Mouse (Mus musculus) stomach, postnatal 0 days (tissue): Measurements from ENCODE around the gene Uaca. TPM values are rescaled to one million over a fixed set of nuclear protein-coding genes. Genes with fewer than 3 reads are reported as not detected.
"Not testable (repeated sequence)": the region's sequence is repeated elsewhere in the genome, so short reads cannot be mapped to it uniquely, and the experiment has no call there.

ENCODE experiments used
- ATAC-seq: fragments of 200-750 bp; cut with Nextera tagmentation; 2 replicates; pipeline ENCODE4 v1.8.0; 2017; ENCODE audit not compliant: low FRiP score, low TSS enrichment
- DNase-seq: peaks from one replicate; pipeline ENCODE4 v3.0.0-alpha.2; 2016; ENCODE audit warnings: low spot score
- H3K27ac ChIP-seq: fragments of 300-500 bp; sonication (generic); replicated peaks from 2 replicates; pipeline ENCODE4 v1.5.1; 2014; ENCODE audit warnings: mild to moderate bottlenecking, control low read depth
- H3K27me3 ChIP-seq: fragments of 300-500 bp; sonication (generic); 2 replicates; pipeline ENCODE4 v1.6.1; 2014; ENCODE audit warnings: low read length; ENCODE audit not compliant: control insufficient read depth, insufficient read depth
- H3K36me3 ChIP-seq: fragments of 300-500 bp; sonication (generic); 2 replicates; pipeline ENCODE4 v1.6.1; 2014; ENCODE audit warnings: low read length, mixed read lengths; ENCODE audit not compliant: control insufficient read depth, insufficient read depth
- H3K4me1 ChIP-seq: fragments of 300-500 bp; sonication (generic); replicated peaks from 2 replicates; pipeline ENCODE4 v1.6.1; 2014; ENCODE audit warnings: antibody characterized with exemption; ENCODE audit not compliant: control insufficient read depth, insufficient read depth
- H3K4me2 ChIP-seq: fragments of 300-500 bp; sonication (generic); replicated peaks from 2 replicates; pipeline ENCODE4 v1.6.1; 2014; ENCODE audit warnings: low read depth, mild to moderate bottlenecking, control low read depth, moderate library complexity
- H3K4me3 ChIP-seq: fragments of 300-500 bp; sonication (generic); 2 replicates; pipeline ENCODE4 v1.5.1; 2014; ENCODE audit warnings: low read depth, low read length, control low read depth
- H3K9ac ChIP-seq: fragments of 300-500 bp; sonication (generic); 2 replicates; pipeline ENCODE4 v1.6.1; 2014; ENCODE audit warnings: mild to moderate bottlenecking, low read length, control low read depth, mixed read lengths
- H3K9me3 ChIP-seq: fragments of 300-500 bp; sonication (generic); 2 replicates; pipeline ENCODE4 v1.6.1; 2016; ENCODE audit warnings: low read length; ENCODE audit not compliant: control insufficient read depth
- CTCF ChIP-seq: IDR thresholded peaks from 2 replicates; pipeline ENCODE4 v1.5.1; 2016; ENCODE audit warnings: antibody characterized with exemption, low read depth, mild to moderate bottlenecking, moderate library complexity
- EP300 ChIP-seq: optimal IDR thresholded peaks from 2 replicates; pipeline ENCODE3; 2016; ENCODE audit warnings: antibody characterized with exemption
- WGBS: fragments of 180-500 bp; shearing (Covaris S2); extraction: QIAGEN DNeasy Blood & Tissue Kit; methylation state at CpG from one replicate; pipeline ENCODE4 v1.1.7; 2014; 5-methylcytosine and 5-hydroxymethylcytosine counted together
- polyA plus RNA-seq: library from polyadenylated mRNA; unstranded; fragments of >200 nt; fragmentation: Nextera tagmentation; extraction: Ambion mirVana; gene quantifications from 2 replicates; pipeline ENCODE4 v1.2.1, GENCODE M21; 2015

Uaca gene
- polyA plus RNA-seq, 1 experiment from 2014 or later, result 17.3 TPM

- Histone ChIP-seq H3K36me3 (no peaks in the 10 kb centered on the region), H3K4me1 (0 out of 2 replicates have a peak, but pooled peaks cover under 1% of the 10 kb centered on the region), H3K27ac (no peak overlapping the region), H3K27me3 (no peaks in the 10 kb centered on the region), H3K4me3 (no peak overlapping the region), H3K4me2 (no peak overlapping the region), H3K9me3 (no peaks in the 10 kb centered on the region), H3K9ac (no peak overlapping the region)
- ATAC-seq (no peak), DNase-seq (no peak)
- TF ChIP-seq EP300 (no peak), CTCF (no peak)
- WGBS, result 77% methylated on average over 5 of the region's 5 CpGs
Measured at GRCm38 (mm10) chr9:60807996-60808395, 13.7 kb downstream of the Uaca start.

DNA sequence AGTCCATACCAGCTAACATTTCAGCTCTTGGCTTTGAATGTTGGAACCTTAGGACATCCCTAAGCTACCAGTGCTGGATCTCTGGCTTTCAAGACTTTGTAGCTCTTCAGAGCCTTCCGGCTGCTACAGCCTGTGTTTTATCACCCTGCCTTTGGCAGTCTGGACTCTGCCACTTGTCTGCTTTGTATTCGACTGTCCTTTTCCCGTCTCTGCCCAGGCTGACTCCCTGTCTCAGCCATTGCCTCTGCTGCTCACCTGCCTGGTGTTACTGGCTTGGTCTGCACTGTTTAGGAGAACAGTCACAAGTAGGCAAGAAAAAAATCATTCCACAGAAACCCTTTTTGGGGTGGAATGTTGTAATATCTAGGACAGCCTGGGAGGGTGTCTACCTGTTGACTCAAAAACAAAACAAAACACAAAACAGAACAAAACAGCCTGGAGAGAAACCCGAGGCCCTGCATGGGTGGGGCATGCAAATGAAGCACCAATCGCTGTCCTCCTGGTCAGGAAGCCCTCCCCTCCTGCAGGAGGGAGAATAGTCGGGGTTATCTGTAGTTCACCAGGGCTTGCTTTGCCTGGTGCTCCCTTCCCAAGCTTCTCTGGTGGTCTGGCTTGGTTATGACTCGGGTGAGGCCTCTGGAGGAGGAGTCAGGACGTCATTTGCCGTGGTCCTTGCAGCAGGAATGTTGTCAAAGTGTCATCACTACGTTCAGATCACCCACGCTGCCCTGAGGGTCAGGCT lies 19.0 kb downstream of the Uaca start:
- Histone ChIP-seq H3K9ac (peak overlapping the region; percentile 52), H3K9me3 (no peaks in the 10 kb centered on the region), H3K27me3 (no peaks in the 10 kb centered on the region), H3K27ac (peak overlapping the region; percentile 74), H3K36me3 (no peaks in the 10 kb centered on the region), H3K4me3 (peak overlapping the region; percentile 8; the same call in 1 of the 2 replicates), H3K4me2 (peak overlapping the region; percentile 50), H3K4me1 (0 out of 2 replicates have a peak, but pooled peaks cover 4% of the 10 kb centered on the region)
- peak; percentile 69 for DNase-seq
- ATAC-seq, result peak; percentile 78
- WGBS, result 4% methylated on average over 11 of the region's 11 CpGs
- TF ChIP-seq CTCF (no peak), EP300 (no peak)

DNA sequence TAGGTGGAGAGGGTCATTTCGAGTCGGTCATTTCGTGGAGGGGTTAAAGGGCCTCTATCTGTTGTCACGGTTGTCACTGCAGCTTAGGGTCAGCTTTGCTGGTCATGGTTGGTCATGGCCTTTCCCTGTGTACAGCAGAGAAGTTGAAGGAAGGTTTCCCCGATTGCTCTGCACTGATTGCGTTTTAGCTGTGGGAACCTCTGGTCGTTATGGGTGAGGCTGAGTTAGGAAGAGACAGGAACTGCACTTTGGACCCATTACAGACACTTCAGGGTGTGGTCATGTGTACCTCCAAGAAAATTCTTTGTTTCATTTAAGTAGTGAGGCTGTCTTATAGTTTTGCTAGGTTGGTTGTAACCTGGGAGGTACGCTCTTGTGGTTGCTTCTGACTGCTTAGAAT lies 21.2 kb downstream of the Uaca start:
- no peak overlapping the region for H3K27ac ChIP-seq

DNA sequence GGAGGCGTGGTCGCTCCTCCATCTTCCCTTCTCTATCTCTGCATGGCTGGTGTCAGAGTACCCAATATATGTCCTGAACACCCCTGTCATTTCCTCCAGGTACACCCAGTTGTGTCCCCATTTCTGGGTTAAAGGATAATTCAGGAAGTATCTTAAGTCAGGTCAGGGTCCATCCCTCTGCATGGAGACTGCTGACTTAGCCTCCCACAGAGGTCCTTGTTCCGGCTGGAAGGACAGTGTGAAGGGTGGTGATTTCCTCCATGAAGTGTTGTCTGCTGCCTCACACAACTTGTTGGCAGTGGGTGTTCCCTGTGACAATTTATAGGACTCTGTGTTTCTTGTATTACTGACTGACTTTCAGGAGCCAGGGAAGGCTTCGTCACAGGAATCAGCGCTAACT lies 23.2 kb downstream of the Uaca start:
- Histone ChIP-seq H3K4me2 (no peak overlapping the region), H3K27me3 (no peaks in the 10 kb centered on the region), H3K9ac (no peak overlapping the region), H3K27ac (no peak overlapping the region), H3K36me3 (no peaks in the 10 kb centered on the region), H3K4me1 (0 out of 2 replicates have a peak, but pooled peaks cover 4% of the 10 kb centered on the region), H3K4me3 (no peak overlapping the region), H3K9me3 (no peaks in the 10 kb centered on the region)
- TF ChIP-seq CTCF (no peak), EP300 (no peak)
- ATAC-seq (no peak), DNase-seq (no peak)
- 82% methylated on average over 5 of the region's 5 CpGs for WGBS

More for the DNA sequence above, 21.2 kb downstream of the Uaca start:
- no peak for TF ChIP-seq CTCF
- TF ChIP-seq EP300, result no peak
- no peaks in the 10 kb centered on the region for H3K36me3 ChIP-seq
- DNase-seq, result peak; percentile 36
- no peak overlapping the region for H3K4me2 ChIP-seq
- 0 out of 2 replicates have a peak, but pooled peaks cover 4% of the 10 kb centered on the region for H3K4me1 ChIP-seq
- no peaks in the 10 kb centered on the region for H3K27me3 ChIP-seq
- H3K9me3 ChIP-seq, result no peaks in the 10 kb centered on the region
- H3K4me3 ChIP-seq, result no peak overlapping the region
- no peak overlapping the region for H3K9ac ChIP-seq
- ATAC-seq, result peak; percentile 77
- 80% methylated on average over 8 of the region's 8 CpGs for WGBS

DNA sequence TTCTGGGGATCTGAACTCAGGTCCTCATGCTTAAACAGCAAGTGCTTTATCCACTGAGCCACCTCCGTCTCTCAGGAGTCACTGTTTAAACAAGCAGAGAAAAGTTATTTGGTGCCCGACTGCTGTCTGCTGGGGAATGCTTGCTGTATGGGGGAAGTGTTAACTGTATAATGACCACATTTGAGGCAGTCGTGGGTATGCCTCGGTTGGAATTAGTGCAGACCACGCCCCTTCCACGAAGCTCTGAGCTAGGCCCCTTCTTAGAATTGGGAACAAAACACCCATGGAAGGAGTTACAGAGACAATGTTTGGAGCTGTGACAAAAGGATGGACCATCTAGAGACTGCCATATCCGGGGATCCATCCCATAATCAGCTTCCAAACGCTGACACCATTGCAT lies 24.2 kb downstream of the Uaca start:
- not testable (repeated sequence) for H3K36me3 ChIP-seq, H3K27me3 ChIP-seq, H3K9ac ChIP-seq, H3K4me2 ChIP-seq, H3K9me3 ChIP-seq, H3K4me1 ChIP-seq, ATAC-seq, H3K4me3 ChIP-seq, DNase-seq, H3K27ac ChIP-seq
- WGBS, result 37% methylated on average over 7 of the region's 8 CpGs

GRCm38 (mm10) chr9:60819340-60819739 lies 25.0 kb downstream of the Uaca start:
- TF ChIP-seq EP300 (no peak), CTCF (peak; percentile 79)
- DNase-seq, result no peak
- WGBS, result 18% methylated on average over 1 of the region's 1 CpGs

More at GRCm38 (mm10) chr9:60819340-60819739, 25.0 kb downstream of the Uaca start:
- Histone ChIP-seq H3K27me3 (no peaks in the 10 kb centered on the region), H3K9ac (no peak overlapping the region), H3K4me3 (no peak overlapping the region), H3K9me3 (no peaks in the 10 kb centered on the region), H3K36me3 (no peaks in the 10 kb centered on the region), H3K4me2 (no peak overlapping the region), H3K4me1 (no peaks in the 10 kb centered on the region), H3K27ac (no peak overlapping the region)
- ATAC-seq, result no peak
